Mouse (Mus musculus) thymus, postnatal 4 days (tissue): ENCODE data around the gene Tor1aip2.

Experiments used
- DNase-seq: peaks from one replicate; pipeline ENCODE4 v3.0.0; 2021

Tor1aip2 gene

DNA sequence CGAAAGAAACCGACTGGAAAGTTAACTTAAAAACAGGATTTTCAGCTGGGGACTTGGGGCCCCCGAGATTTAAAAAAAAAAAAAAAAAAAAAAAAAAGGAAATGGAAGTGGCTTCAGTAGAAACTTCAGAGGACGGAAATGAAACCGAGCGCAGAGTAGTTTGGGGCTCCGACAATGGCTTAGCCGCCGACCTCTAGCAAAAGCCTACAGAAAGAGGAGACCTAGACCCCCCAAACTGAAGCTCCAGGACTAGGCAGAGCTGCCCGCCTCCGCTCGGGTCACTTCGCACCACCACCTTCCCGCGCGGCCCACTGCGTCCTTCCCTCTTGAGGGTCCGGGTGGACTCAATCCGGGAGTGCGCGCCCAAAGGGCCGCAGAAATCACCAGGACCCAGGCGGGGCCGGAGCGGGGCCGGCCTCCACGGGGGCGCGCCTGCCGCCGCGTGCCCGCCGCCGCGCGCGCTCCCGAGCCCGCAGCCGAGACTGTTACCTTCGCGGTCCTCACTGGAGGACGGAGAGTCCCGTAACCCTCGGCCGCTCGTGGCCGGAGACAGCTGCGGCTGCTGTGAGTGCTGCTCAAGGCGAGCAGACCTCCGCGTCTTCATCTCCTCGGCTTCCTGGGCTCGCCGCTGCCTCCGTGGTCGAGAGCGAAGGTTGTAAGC is at the start of gene Tor1aip2:
Gene Tor1aip2 (plus strand): TSS at position 135 of the 661 bp plus-strand sequence.
- DNase-seq: no peak

GRCm38 (mm10) chr1:155987625-155988024 is 47.6 kb upstream of the Tor1aip2 start:
- DNase-seq: no peak

- no peak for DNase-seq
These were observed 45.8 kb upstream of the Tor1aip2 start for GRCm38 (mm10) chr1:155989387-155989786.

- DNase-seq: no peak
These were observed 44.8 kb upstream of the Tor1aip2 start for GRCm38 (mm10) chr1:155990391-155990790.

GRCm38 (mm10) chr1:155994524-155994923 is 40.7 kb upstream of the Tor1aip2 start:
- no peak for DNase-seq

- no peak for DNase-seq
These were observed 39.6 kb upstream of the Tor1aip2 start for GRCm38 (mm10) chr1:155995612-155996011.

GRCm38 (mm10) chr1:156002366-156002765 is 32.8 kb upstream of the Tor1aip2 start:
- no peak for DNase-seq

DNA sequence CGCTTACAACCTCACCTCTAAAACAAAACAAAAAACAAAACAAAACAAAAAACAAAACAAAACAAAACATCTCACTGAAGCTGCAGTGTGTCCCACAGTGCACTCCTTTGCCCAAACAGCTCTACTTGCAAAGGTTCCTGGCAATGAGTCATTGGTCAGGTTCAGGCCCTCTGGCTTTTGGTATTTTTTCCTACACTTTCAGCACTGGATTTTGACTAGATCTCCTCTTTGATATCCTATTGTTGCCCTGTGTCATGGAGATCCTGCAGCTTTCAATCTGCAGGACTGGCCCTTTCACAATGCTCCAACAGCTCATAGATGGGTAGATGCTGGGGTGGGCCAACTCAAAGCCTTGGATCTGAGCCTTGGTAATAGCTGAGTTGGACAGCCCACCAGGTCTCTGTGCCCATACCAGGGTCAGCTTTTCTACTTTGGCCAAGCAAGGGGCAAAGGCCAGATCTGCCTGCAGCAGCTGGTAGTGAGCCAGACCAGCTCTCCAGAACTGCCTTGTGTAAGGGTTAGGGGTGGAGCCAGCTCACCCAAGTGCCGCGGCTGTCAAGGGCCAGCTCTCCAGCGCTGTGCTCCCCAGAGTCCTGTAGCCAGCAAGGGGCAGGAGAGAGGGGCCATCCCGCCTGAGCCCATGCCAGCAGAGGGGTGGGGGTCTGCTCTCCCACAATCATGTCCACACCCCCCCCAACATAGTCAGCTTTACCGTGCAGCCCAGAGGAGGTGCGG is 31.8 kb upstream of the Tor1aip2 start:
- no peak for DNase-seq

DNA sequence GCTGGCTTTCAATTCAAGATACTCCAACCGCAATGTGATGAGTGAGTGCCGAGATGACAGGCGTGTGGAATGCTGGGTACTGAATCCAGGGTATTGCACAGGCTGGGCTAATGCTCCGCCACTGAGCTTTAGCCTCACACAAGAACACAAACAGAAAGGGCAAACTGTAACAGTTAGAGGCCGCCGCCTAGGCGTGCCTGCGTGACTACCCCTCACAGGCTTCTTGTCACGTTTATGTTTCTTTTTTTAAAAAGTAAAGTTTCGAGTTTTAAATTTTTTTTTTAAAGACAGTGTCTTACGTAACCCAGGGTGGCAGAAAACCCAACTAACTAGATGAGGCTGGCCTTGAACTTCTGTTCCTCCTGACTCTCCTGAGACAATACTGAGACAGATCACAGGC is 29.3 kb upstream of the Tor1aip2 start:
- DNase-seq: no peak

GRCm38 (mm10) chr1:156009003-156009402 is 26.2 kb upstream of the Tor1aip2 start:
- DNase-seq: no peak

DNA sequence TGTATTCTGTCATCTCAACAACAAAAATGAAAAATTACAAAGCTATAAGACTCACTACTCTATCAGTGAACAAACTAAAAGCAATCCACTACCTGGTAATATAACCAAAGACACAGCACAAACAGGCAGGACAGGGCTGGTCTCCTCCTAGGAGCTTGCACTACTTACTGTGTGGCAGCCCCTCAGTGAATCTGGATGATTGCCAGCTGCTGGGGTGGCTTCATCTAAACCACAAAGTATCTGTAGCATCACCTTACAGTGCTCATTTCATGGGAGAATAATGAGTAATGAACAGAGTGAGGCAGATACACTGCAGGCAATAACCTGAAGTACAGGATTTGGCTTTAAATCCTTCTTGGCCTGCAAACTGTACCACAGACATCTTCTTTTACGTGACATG is 15.4 kb upstream of the Tor1aip2 start:
- no peak for DNase-seq

DNA sequence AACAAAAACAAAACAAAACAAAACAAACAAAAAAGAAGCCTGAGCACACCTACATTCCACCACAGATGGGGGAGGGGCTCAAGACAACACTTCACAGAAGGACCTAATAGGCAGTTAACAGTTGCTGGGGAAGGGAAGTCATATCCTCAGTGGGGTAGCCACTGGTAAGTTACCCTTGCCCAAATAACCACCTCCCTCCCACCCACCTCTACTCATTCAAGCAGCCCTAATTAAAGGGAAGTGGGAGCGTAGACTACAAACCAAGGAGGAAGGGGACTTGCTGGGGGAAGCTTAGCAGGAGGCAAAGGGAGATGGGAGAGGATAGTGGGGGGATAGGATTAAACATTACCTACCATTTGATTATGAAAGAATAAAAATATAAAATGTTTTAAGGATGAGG is 14.8 kb upstream of the Tor1aip2 start:
- no peak for DNase-seq

- DNase-seq: no peak
These were observed 10.2 kb upstream of the Tor1aip2 start for GRCm38 (mm10) chr1:156024831-156025503.

GRCm38 (mm10) chr1:156027849-156028248 is 7.4 kb upstream of the Tor1aip2 start:
- no peak for DNase-seq

DNA sequence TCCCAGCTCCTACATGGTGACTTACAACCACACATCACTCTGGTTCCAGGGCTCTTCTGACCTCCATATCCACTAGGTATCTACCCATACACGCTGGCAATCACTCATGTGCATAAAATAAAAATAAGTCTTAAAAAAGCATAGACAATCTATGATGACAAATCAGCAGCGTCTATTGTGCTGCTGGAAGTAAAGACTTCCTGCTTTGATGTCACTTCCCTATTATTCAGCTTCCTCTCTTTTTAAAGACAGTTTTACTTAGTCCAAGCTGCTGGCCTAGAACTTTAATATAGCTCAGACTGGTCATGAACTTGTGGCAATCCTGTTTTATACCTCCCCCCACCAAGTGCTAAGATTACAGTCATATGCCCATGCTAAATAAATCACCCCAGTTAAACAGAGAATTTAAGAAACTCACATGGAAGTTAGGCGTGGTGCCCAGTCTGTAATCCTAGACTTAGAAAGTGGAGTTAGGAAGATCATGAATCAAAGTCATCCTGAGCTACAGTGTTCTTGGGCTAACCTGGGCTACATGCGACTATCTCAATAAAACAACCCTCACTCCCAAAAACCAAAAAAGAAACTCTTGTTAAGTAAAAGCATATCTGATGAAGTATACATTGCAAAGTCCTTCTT is 6.7 kb upstream of the Tor1aip2 start:
- no peak for DNase-seq

DNA sequence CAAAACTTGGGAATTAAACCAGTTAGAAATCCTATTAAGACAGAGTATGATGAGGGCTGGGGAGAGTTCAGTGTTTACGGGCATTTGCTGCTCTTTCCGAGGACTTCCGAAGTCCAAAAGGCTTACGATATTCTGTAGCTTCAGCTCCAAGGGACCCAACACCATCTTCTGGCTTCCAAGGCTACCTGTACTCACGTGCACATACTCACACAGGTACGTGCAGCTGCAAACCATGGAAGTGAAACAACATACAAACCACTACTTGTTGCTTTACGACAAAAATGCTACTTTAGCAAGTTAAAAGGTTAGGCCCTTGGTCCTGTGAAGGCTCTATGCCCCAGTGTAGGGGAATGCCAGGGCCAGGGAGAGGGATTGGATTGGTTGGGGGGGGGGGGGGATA is 1.3 kb upstream of the Tor1aip2 start:
- DNase-seq: no peak

GRCm38 (mm10) chr1:156034661-156035060 is 542 bp upstream of the Tor1aip2 start:
- DNase-seq: no peak

- peak; percentile 96 for DNase-seq
These were observed 931 bp downstream of the Tor1aip2 start, which contains the start of gene Tor1aip1 for GRCm38 (mm10) chr1:156035930-156036737. Gene Tor1aip1 (minus strand): TSS chr1:156036480.

DNA sequence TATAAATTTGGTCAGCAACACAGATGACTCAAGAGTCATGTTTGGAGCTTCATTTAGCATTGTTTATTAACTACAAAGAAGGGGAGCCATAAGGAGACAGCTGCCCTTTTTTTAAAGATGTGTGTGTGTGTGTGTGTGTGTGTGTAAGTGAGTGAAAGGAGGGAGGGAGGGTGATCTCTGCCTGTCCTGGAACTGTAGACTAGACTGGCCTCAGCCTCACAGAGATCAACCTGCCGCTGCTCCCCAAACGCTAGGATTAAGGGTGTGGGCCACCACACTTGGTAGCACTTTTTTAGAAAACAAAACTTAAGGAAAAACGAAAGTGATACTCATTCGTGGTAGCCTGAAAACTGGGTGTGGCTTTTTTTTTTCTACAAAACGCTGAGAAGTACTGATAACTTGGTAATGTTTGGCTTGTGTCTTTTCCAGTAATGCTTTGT is 2.0 kb downstream of the Tor1aip2 start:
- peak; percentile 52 for DNase-seq

GRCm38 (mm10) chr1:156039989-156040388 is 4.8 kb downstream of the Tor1aip2 start:
- peak; percentile 59 for DNase-seq

DNA sequence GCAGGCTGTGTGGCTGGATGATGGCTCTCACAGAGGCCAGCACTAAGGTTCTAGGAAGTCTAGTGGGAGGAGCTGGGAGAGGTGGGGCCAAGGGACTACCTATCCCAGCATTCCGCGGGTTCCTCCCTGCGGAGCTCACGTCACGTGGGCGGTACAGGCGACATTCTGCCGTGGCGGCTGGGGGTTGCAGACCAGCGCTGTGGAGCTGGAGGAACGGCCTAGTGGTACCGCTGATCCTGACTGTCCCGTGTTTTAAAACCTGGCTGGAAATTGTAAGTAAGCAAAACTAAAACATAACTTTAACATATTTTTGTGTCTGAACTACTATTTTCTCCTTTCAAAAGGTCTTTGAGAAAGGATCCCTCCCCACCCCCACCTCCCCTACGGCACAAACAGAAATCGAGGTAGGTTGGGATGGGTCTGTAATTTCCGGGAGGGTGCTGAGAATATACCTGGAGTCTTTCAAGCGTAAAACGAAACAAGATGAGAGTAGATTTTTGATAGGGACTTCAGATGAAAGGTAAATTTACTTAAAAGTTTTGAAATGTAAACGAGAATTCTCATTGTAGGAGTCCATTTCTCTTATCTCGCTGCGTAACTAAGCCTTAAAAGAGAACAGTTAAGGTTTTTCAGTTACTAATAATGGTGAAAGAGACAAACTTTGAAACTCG is 5.7 kb downstream of the Tor1aip2 start:
- DNase-seq: peak; percentile 91
